Mouse (Mus musculus): ENCODE results near the gene Mymk. TPM values are rescaled to one million over a fixed set of nuclear protein-coding genes. Genes with fewer than 3 reads are reported as not detected.

Mymk gene
- 0.28 and 1.3 TPM in 2 replicates for polyA plus RNA-seq (2015; fragmentation: Nextera tagmentation; extraction: Ambion mirVana)

- ATAC-seq (ENCODE audit: insufficient read depth, low FRiP score, low read depth), result no peak
- H3K9me3 ChIP-seq, result no peaks in the 10 kb centered on the region
- no peaks in the 10 kb centered on the region for H3K36me3 ChIP-seq
Measured at GRCm38 (mm10) chr2:27071978-27072377, at the start of gene Mymk. Gene Mymk, minus strand, starts transcription at chr2:27072179.

GRCm38 (mm10) chr2:27120241-27120641 lies 48.3 kb upstream of the Mymk start:
- no peaks in the 10 kb centered on the region for H3K27me3 ChIP-seq (replicated peaks)
- H3K9ac ChIP-seq, result no peak overlapping the region
- H3K4me1 ChIP-seq, result peaks cover 4% of the 10 kb centered on the region; the same call in 1 of the 2 replicates
- WGBS, result 55% methylated on average over 8 of the region's 8 CpGs
- H3K4me3 ChIP-seq (replicated peaks), result no peak overlapping the region
- H3K4me2 ChIP-seq, result no peak overlapping the region
- H3K27ac ChIP-seq, result no peak overlapping the region
- peak; percentile 45; the same call in 1 of the 2 replicates for ATAC-seq (ENCODE audit: insufficient read depth, low FRiP score, low read depth)
- no peaks in the 10 kb centered on the region for H3K9me3 ChIP-seq
- H3K36me3 ChIP-seq, result no peaks in the 10 kb centered on the region

More at GRCm38 (mm10) chr2:27071978-27072377, at the start of gene Mymk:
- 63% methylated on average over 2 of the region's 2 CpGs for whole genome bisulfite sequencing
- no peak within 1 kb of the TSS for H3K4me2 ChIP-seq
- H3K9ac ChIP-seq, result no peak within 1 kb of the TSS
- no peak within 1 kb of the TSS; the same call in 1 of the 2 replicates for H3K27ac ChIP-seq
- H3K4me3 ChIP-seq (replicated peaks), result no peak within 1 kb of the TSS
- peaks cover 15% of the 10 kb centered on the region; the same call in 1 of the 2 replicates for H3K4me1 ChIP-seq
- H3K27me3 ChIP-seq (replicated peaks), result peaks cover 8% of the 10 kb centered on the region; the same call in 1 of the 2 replicates

GRCm38 (mm10) chr2:27119766-27120165 lies 47.8 kb upstream of the Mymk start:
- no peak for ATAC-seq (ENCODE audit: insufficient read depth, low FRiP score, low read depth)
- Histone ChIP-seq H3K9me3 (no peaks in the 10 kb centered on the region), H3K4me3 (replicated peaks) (no peak overlapping the region), H3K36me3 (no peaks in the 10 kb centered on the region), H3K4me1 (peaks cover 4% of the 10 kb centered on the region; the same call in 1 of the 2 replicates), H3K27me3 (replicated peaks) (no peaks in the 10 kb centered on the region), H3K4me2 (no peak overlapping the region), H3K27ac (no peak overlapping the region), H3K9ac (no peak overlapping the region)
- 84% methylated on average over 2 of the region's 2 CpGs for WGBS

GRCm38 (mm10) chr2:27118452-27118851 lies 46.5 kb upstream of the Mymk start:
- H3K4me3 ChIP-seq (replicated peaks), result no peak overlapping the region
- no peak for ATAC-seq (ENCODE audit: insufficient read depth, low FRiP score, low read depth)
- H3K27ac ChIP-seq, result no peak overlapping the region
- no peak overlapping the region for H3K4me2 ChIP-seq
- 36% methylated on average over 4 of the region's 4 CpGs for WGBS
- no peaks in the 10 kb centered on the region for H3K36me3 ChIP-seq
- H3K27me3 ChIP-seq (replicated peaks), result no peaks in the 10 kb centered on the region
- H3K4me1 ChIP-seq, result peaks cover 4% of the 10 kb centered on the region; the same call in 1 of the 2 replicates
- no peak overlapping the region for H3K9ac ChIP-seq
- H3K9me3 ChIP-seq, result no peaks in the 10 kb centered on the region

- Histone ChIP-seq H3K4me2 (no peak overlapping the region), H3K4me1 (no peaks in the 10 kb centered on the region), H3K9ac (no peak overlapping the region), H3K36me3 (no peaks in the 10 kb centered on the region), H3K27me3 (replicated peaks) (no peaks in the 10 kb centered on the region), H3K4me3 (replicated peaks) (no peak overlapping the region), H3K9me3 (no peaks in the 10 kb centered on the region), H3K27ac (no peak overlapping the region)
- no peak for ATAC-seq (ENCODE audit: insufficient read depth, low FRiP score, low read depth)
- 73% methylated on average over 10 of the region's 10 CpGs for WGBS
Measured at GRCm38 (mm10) chr2:27114169-27114568, 42.2 kb upstream of the Mymk start.

GRCm38 (mm10) chr2:27112585-27112984 lies 40.6 kb upstream of the Mymk start:
- Histone ChIP-seq H3K9me3 (no peaks in the 10 kb centered on the region), H3K4me1 (no peaks in the 10 kb centered on the region), H3K27ac (no peak overlapping the region), H3K9ac (no peak overlapping the region), H3K4me3 (replicated peaks) (no peak overlapping the region), H3K36me3 (no peaks in the 10 kb centered on the region), H3K27me3 (replicated peaks) (no peaks in the 10 kb centered on the region), H3K4me2 (no peak overlapping the region)
- ATAC-seq (ENCODE audit: insufficient read depth, low FRiP score, low read depth), result no peak
- WGBS, result 70% methylated on average over 20 of the region's 20 CpGs

- no peaks in the 10 kb centered on the region for H3K27me3 ChIP-seq (replicated peaks)
- no peaks in the 10 kb centered on the region for H3K4me1 ChIP-seq
- H3K27ac ChIP-seq, result no peak overlapping the region
- H3K4me2 ChIP-seq, result no peak overlapping the region
- no peak for ATAC-seq (ENCODE audit: insufficient read depth, low FRiP score, low read depth)
- H3K4me3 ChIP-seq (replicated peaks), result no peak overlapping the region
- no peaks in the 10 kb centered on the region for H3K36me3 ChIP-seq
- H3K9me3 ChIP-seq, result no peaks in the 10 kb centered on the region
- 87% methylated on average over 5 of the region's 5 CpGs for WGBS
- H3K9ac ChIP-seq, result no peak overlapping the region
Measured at GRCm38 (mm10) chr2:27109052-27109451, 37.1 kb upstream of the Mymk start.

GRCm38 (mm10) chr2:27108144-27108543 lies 36.2 kb upstream of the Mymk start:
- Histone ChIP-seq H3K27ac (no peak overlapping the region), H3K27me3 (replicated peaks) (no peaks in the 10 kb centered on the region), H3K4me3 (replicated peaks) (no peak overlapping the region), H3K9ac (no peak overlapping the region), H3K9me3 (no peaks in the 10 kb centered on the region), H3K4me2 (no peak overlapping the region), H3K4me1 (no peaks in the 10 kb centered on the region), H3K36me3 (no peaks in the 10 kb centered on the region)
- 71% methylated on average over 2 of the region's 2 CpGs for WGBS
- no peak for ATAC-seq (ENCODE audit: insufficient read depth, low FRiP score, low read depth)

- no peak for ATAC-seq (ENCODE audit: insufficient read depth, low FRiP score, low read depth)
- H3K27ac ChIP-seq, result no peak overlapping the region
- H3K27me3 ChIP-seq (replicated peaks), result no peaks in the 10 kb centered on the region
- H3K4me1 ChIP-seq, result no peaks in the 10 kb centered on the region
- H3K9ac ChIP-seq, result no peak overlapping the region
- 68% methylated on average over 3 of the region's 3 CpGs for WGBS
- no peak overlapping the region for H3K4me3 ChIP-seq (replicated peaks)
- no peaks in the 10 kb centered on the region for H3K36me3 ChIP-seq
- H3K9me3 ChIP-seq, result no peaks in the 10 kb centered on the region
- H3K4me2 ChIP-seq, result no peak overlapping the region
Measured at GRCm38 (mm10) chr2:27106816-27107215, 34.8 kb upstream of the Mymk start.

GRCm38 (mm10) chr2:27103554-27103953 lies 31.6 kb upstream of the Mymk start:
- Histone ChIP-seq H3K9ac (no peak overlapping the region), H3K27ac (no peak overlapping the region), H3K4me1 (0 out of 2 replicates have a peak, but pooled peaks cover 2% of the 10 kb centered on the region), H3K4me3 (replicated peaks) (no peak overlapping the region), H3K36me3 (no peaks in the 10 kb centered on the region), H3K9me3 (no peaks in the 10 kb centered on the region), H3K4me2 (no peak overlapping the region), H3K27me3 (replicated peaks) (no peaks in the 10 kb centered on the region)
- no peak for ATAC-seq (ENCODE audit: insufficient read depth, low FRiP score, low read depth)
- 76% methylated on average over 7 of the region's 7 CpGs for WGBS

- 6% methylated on average over 6 of the region's 6 CpGs for WGBS
- H3K27me3 ChIP-seq (replicated peaks), result no peaks in the 10 kb centered on the region
- H3K9ac ChIP-seq, result no peak overlapping the region
- peak; percentile 56; the same call in 1 of the 2 replicates for ATAC-seq (ENCODE audit: insufficient read depth, low FRiP score, low read depth)
- H3K9me3 ChIP-seq, result no peaks in the 10 kb centered on the region
- no peaks in the 10 kb centered on the region for H3K36me3 ChIP-seq
- H3K4me2 ChIP-seq, result no peak overlapping the region
- peak overlapping the region; percentile 67; the same call in 1 of the 2 replicates for H3K27ac ChIP-seq
- H3K4me3 ChIP-seq (replicated peaks), result no peak overlapping the region
- peaks cover 29% of the 10 kb centered on the region for H3K4me1 ChIP-seq
Measured at GRCm38 (mm10) chr2:27097776-27098175, 25.8 kb upstream of the Mymk start.

GRCm38 (mm10) chr2:27097241-27097656 lies 25.3 kb upstream of the Mymk start:
- no peak for ATAC-seq (ENCODE audit: insufficient read depth, low FRiP score, low read depth)
- Histone ChIP-seq H3K4me3 (replicated peaks) (no peak overlapping the region), H3K36me3 (no peaks in the 10 kb centered on the region), H3K9me3 (no peaks in the 10 kb centered on the region), H3K27me3 (replicated peaks) (no peaks in the 10 kb centered on the region), H3K9ac (no peak overlapping the region), H3K4me2 (no peak overlapping the region), H3K27ac (peak overlapping the region; percentile 67), H3K4me1 (peaks cover 29% of the 10 kb centered on the region)
- WGBS, result 55% methylated on average over 6 of the region's 6 CpGs

All from stomach, embryonic 15.5 days (tissue).